Mouse (Mus musculus) C2C12 (cell line): ENCODE measurements around the gene Bicd2.
A peak's percentile ranks its signal among the peaks of the same experiment; 100 is the strongest.

Source experiments
- CTCF ChIP-seq: IDR thresholded peaks from one replicate; pipeline ENCODE4 v1.5.1; 2011; ENCODE audit not compliant: control insufficient read depth, insufficient read depth, insufficient read length
- MAX ChIP-seq: IDR thresholded peaks from one replicate; pipeline ENCODE4 v1.6.1; 2011; ENCODE audit warnings: mild to moderate bottlenecking, control low read depth
- USF1 ChIP-seq: IDR thresholded peaks from one replicate; pipeline ENCODE4 v1.6.1; 2011; ENCODE audit warnings: low read depth, mild to moderate bottlenecking, control low read depth, moderate library complexity

DNA sequence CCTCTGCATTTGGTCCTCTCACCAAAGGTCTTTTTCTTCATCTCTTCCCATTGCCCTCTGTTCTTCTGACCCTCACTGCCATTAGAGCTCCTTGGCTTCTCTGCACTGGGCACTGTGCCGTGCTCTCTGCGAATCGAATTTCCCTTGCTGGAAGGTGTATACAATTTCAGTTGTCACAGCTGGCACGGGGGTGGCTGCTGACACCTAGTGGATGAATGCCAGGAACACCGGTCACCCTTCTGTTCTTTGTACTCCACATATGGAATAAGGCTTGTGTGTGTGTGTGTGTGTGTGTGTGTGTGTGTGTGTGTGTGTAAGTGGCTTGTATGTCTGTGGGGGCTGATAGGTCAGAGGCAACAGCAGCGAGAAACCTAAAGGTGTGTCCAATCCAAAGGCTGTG, 58.8 kb downstream of the Bicd2 start:
- TF ChIP-seq CTCF = peak; percentile 12
- TF ChIP-seq MAX = no peak
- no peak for TF ChIP-seq USF1
